ENCODE assay signal across 20 mouse cellular contexts in genomic region chr15:59798486-59798885, GRCm38 (mm10).
DNase-seq lines count a peak whose midpoint lies in the region; ATAC-seq and TF ChIP-seq lines count a peak whose summit lies in the region.
"Had no signal": no experiment of that assay in that cellular context is flagged by ENCODE, and none has a peak within 500 bp of the region (broad histone marks: within the 10 kb centered on the region; RNA-seq: fewer than 3 reads in every experiment).

No protein-coding gene starts in this region.

- H3K9me3 ChIP-seq in hindbrain, postnatal 0 days (ENCODE audit: low read length): no peaks in the 10 kb centered on the region
- no peaks in the 10 kb centered on the region for H3K9me3 ChIP-seq in hindbrain, embryonic 13.5 days
- H3K9me3 ChIP-seq: embryonic facial prominence, embryonic 13.5 days; forebrain, embryonic 12.5 days; heart, embryonic 10.5 days; hindbrain, embryonic 12.5 days; intestine, embryonic 15.5 days had no signal

- ATAC-seq in hindbrain, postnatal 0 days: no peak
- no peak for ATAC-seq in hindbrain, embryonic 13.5 days (ENCODE audit: low FRiP score)
- ATAC-seq: forebrain, embryonic 16.5 days had no signal

- no peak overlapping the region for H3K4me3 ChIP-seq in hindbrain, postnatal 0 days (ENCODE audit: low read length)
- no peak overlapping the region for H3K4me3 ChIP-seq in hindbrain, embryonic 13.5 days
- H3K4me3 ChIP-seq in small intestine, adult 2 months (ENCODE audit: low read depth, low read length): no peak overlapping the region
- H3K4me3 ChIP-seq: embryonic facial prominence, embryonic 13.5 days; forebrain, embryonic 12.5 days; heart, embryonic 10.5 days; hindbrain, embryonic 12.5 days; intestine, embryonic 15.5 days had no signal

- no peak for TF ChIP-seq CTCF in hindbrain, postnatal 0 days (IDR thresholded peaks at IDR 0.05; ENCODE audit: low read depth)
- TF ChIP-seq CTCF in small intestine, adult 2 months (IDR thresholded peaks at IDR 0.05; ENCODE audit: extremely low read depth, insufficient read length, insufficient replicate concordance, low read depth, low read length): no peak

- peak; percentile 12 for DNase-seq in adrenal gland, postnatal 14 days
- no peak for DNase-seq in adrenal gland, postnatal 10 days
- DNase-seq in hindbrain, postnatal 0 days (ENCODE audit: low spot score): peak; percentile 12
- DNase-seq in right cerebral cortex, adult 18-20 months: peak; percentile 30
- DNase-seq in right cerebral cortex, postnatal 10 days (ENCODE audit: low spot score in 2 of 2): no peak
- no peak for DNase-seq in cerebellum, postnatal 10 days
- DNase-seq: adrenal gland, adult 8-10 months; cerebellum, adult 18-20 months; cerebellum, adult 9-11 months; gastrocnemius, postnatal 10 days; heart, adult 18-20 months; heart, postnatal 4 days had no signal

- no peak for TF ChIP-seq POLR2A in small intestine, adult 2 months (IDR thresholded peaks at IDR 0.05; ENCODE audit: low read depth, low read length)

- H3K9ac ChIP-seq in hindbrain, postnatal 0 days (replicated peaks; ENCODE audit: low read length): no peak overlapping the region
- H3K9ac ChIP-seq in hindbrain, embryonic 13.5 days: no peak overlapping the region
- H3K9ac ChIP-seq: embryonic facial prominence, embryonic 13.5 days; forebrain, embryonic 12.5 days; hindbrain, embryonic 12.5 days; intestine, embryonic 15.5 days had no signal

- H3K4me2 ChIP-seq in hindbrain, postnatal 0 days (ENCODE audit: low read depth, low read length): no peak overlapping the region
- no peak overlapping the region for H3K4me2 ChIP-seq in hindbrain, embryonic 13.5 days
- H3K4me2 ChIP-seq: embryonic facial prominence, embryonic 13.5 days; forebrain, embryonic 12.5 days; hindbrain, embryonic 12.5 days; intestine, embryonic 15.5 days had no signal

- no peaks in the 10 kb centered on the region for H3K36me3 ChIP-seq in hindbrain, postnatal 0 days (ENCODE audit: insufficient read depth, low read length)
- no peaks in the 10 kb centered on the region for H3K36me3 ChIP-seq in hindbrain, embryonic 13.5 days
- H3K36me3 ChIP-seq in small intestine, adult 2 months (ENCODE audit: control insufficient read depth, insufficient read depth, low read length): no peaks in the 10 kb centered on the region
- H3K36me3 ChIP-seq: embryonic facial prominence, embryonic 13.5 days; forebrain, embryonic 12.5 days; heart, embryonic 10.5 days; hindbrain, embryonic 12.5 days; intestine, embryonic 15.5 days had no signal

- H3K27ac ChIP-seq in hindbrain, postnatal 0 days: no peak overlapping the region
- H3K27ac ChIP-seq in hindbrain, embryonic 13.5 days: no peak overlapping the region
- H3K27ac ChIP-seq in small intestine, adult 2 months (ENCODE audit: insufficient read depth, low read depth, low read length): peak overlapping the region; percentile 87
- H3K27ac ChIP-seq: embryonic facial prominence, embryonic 13.5 days; forebrain, embryonic 12.5 days; heart, embryonic 10.5 days; hindbrain, embryonic 12.5 days; intestine, embryonic 15.5 days had no signal

- H3K4me1 ChIP-seq in hindbrain, postnatal 0 days (ENCODE audit: insufficient read depth, low read length): no peaks in the 10 kb centered on the region
- no peaks in the 10 kb centered on the region for H3K4me1 ChIP-seq in hindbrain, embryonic 13.5 days (replicated peaks)
- peaks cover 5% of the 10 kb centered on the region; the same call in 1 of the 2 replicates for H3K4me1 ChIP-seq in small intestine, adult 2 months (ENCODE audit: control insufficient read depth, insufficient read depth, insufficient read length, low read length)
- H3K4me1 ChIP-seq: embryonic facial prominence, embryonic 13.5 days; forebrain, embryonic 12.5 days; hindbrain, embryonic 12.5 days; intestine, embryonic 15.5 days had no signal

- no peaks in the 10 kb centered on the region for H3K27me3 ChIP-seq in hindbrain, postnatal 0 days (ENCODE audit: insufficient read depth, low read length)
- no peaks in the 10 kb centered on the region for H3K27me3 ChIP-seq in hindbrain, embryonic 13.5 days
- no peaks in the 10 kb centered on the region for H3K27me3 ChIP-seq in small intestine, adult 2 months (ENCODE audit: control insufficient read depth, insufficient read depth, low read length)
- H3K27me3 ChIP-seq: embryonic facial prominence, embryonic 13.5 days; forebrain, embryonic 12.5 days; hindbrain, embryonic 12.5 days; intestine, embryonic 15.5 days had no signal

Comparison
In these comparisons a context has a peak if more than half of its experiments do, and no peak if none do; other contexts are left out.
1. DNase-seq: peak in adrenal gland, postnatal 14 days (single experiment), hindbrain, postnatal 0 days (single experiment) and right cerebral cortex, adult 18-20 months (single experiment); none in adrenal gland, postnatal 10 days (single experiment), right cerebral cortex, postnatal 10 days (0 of 2) and cerebellum, postnatal 10 days (0 of 2).